Mouse (Mus musculus) midbrain, embryonic 13.5 days (tissue): ENCODE results near the gene Corin. TPM values are rescaled to one million over a fixed set of nuclear protein-coding genes. Genes with fewer than 3 reads are reported as not detected.

Experiments used
- ATAC-seq: fragments of 200-750 bp; cut with Nextera tagmentation; 2 replicates; pipeline ENCODE4 v1.8.0; 2017; ENCODE audit warnings: mild to moderate bottlenecking, moderate TSS enrichment, moderate library complexity
- H3K27ac ChIP-seq: fragments of 300-500 bp; sonication (generic); 2 replicates; pipeline ENCODE4 v1.5.1; 2015; ENCODE audit warnings: inconsistent platforms, mild to moderate bottlenecking, moderate library complexity
- H3K27me3 ChIP-seq: fragments of 300-500 bp; sonication (generic); 2 replicates; pipeline ENCODE4 v1.6.1; 2015; ENCODE audit warnings: mild to moderate bottlenecking, inconsistent platforms
- H3K36me3 ChIP-seq: fragments of 300-500 bp; sonication (generic); 2 replicates; pipeline ENCODE4 v1.6.1; 2015; ENCODE audit warnings: mild to moderate bottlenecking, inconsistent platforms
- H3K4me1 ChIP-seq: fragments of 300-500 bp; sonication (generic); replicated peaks from 2 replicates; pipeline ENCODE4 v1.6.1; 2015; ENCODE audit warnings: inconsistent platforms
- H3K4me2 ChIP-seq: fragments of 300-500 bp; sonication (generic); replicated peaks from 2 replicates; pipeline ENCODE4 v1.6.1; 2015; ENCODE audit warnings: moderate library complexity, mild to moderate bottlenecking, inconsistent platforms
- H3K4me3 ChIP-seq: fragments of 300-500 bp; sonication (generic); replicated peaks from 2 replicates; pipeline ENCODE4 v1.5.1; 2015; ENCODE audit warnings: mild to moderate bottlenecking, inconsistent platforms
- H3K9ac ChIP-seq: fragments of 300-500 bp; sonication (generic); replicated peaks from 2 replicates; pipeline ENCODE4 v1.6.1; 2015; ENCODE audit warnings: mild to moderate bottlenecking, inconsistent platforms
- H3K9me3 ChIP-seq: fragments of 300-500 bp; sonication (generic); 2 replicates; pipeline ENCODE4 v1.6.1; 2016; ENCODE audit warnings: mild to moderate bottlenecking, inconsistent platforms
- WGBS: fragments of 180-500 bp; shearing (Covaris S2); methylation state at CpG from one replicate; pipeline ENCODE4 v1.1.7; 2015; 5-methylcytosine and 5-hydroxymethylcytosine counted together
- polyA plus RNA-seq: library from polyadenylated mRNA; unstranded; fragments of >200 nt; fragmentation: Nextera tagmentation; extraction: Ambion mirVana; gene quantifications from 2 replicates; pipeline ENCODE4 v1.2.1, GENCODE M21; 2015

Gene Corin
- polyA plus RNA-seq = 1.7 and 4.1 TPM in 2 replicates

GRCm38 (mm10) chr5:72503531-72504523 lies at the start of gene Corin:
TSS of gene Corin (minus strand) at chr5:72504473.
- no peaks in the 10 kb centered on the region for H3K36me3 ChIP-seq
- peak; percentile 49; the same call in 1 of the 2 replicates for ATAC-seq
- H3K9ac ChIP-seq = 0 out of 2 replicates have a peak within 1 kb of the TSS, but pooled peaks have one; percentile 37
- H3K27ac ChIP-seq = no peak within 1 kb of the TSS
- peaks cover 41% of the 10 kb centered on the region for H3K27me3 ChIP-seq
- H3K9me3 ChIP-seq = no peaks in the 10 kb centered on the region
- peak within 1 kb of the TSS; percentile 62 for H3K4me2 ChIP-seq
- peak within 1 kb of the TSS; percentile 40 for H3K4me3 ChIP-seq
- peaks cover 14% of the 10 kb centered on the region for H3K4me1 ChIP-seq
- WGBS = 2% methylated on average over 64 of the region's 64 CpGs

GRCm38 (mm10) chr5:72551209-72551608 lies 46.9 kb upstream of the Corin start:
- 94% methylated on average over 3 of the region's 3 CpGs for WGBS
- no peak for ATAC-seq
- H3K27ac ChIP-seq = no peak overlapping the region
- H3K27me3 ChIP-seq = no peaks in the 10 kb centered on the region
- peaks cover 18% of the 10 kb centered on the region for H3K36me3 ChIP-seq
- H3K9ac ChIP-seq = no peak overlapping the region
- no peaks in the 10 kb centered on the region for H3K9me3 ChIP-seq
- no peaks in the 10 kb centered on the region for H3K4me1 ChIP-seq
- H3K4me3 ChIP-seq = no peak overlapping the region
- H3K4me2 ChIP-seq = no peak overlapping the region

- no peak overlapping the region for H3K27ac ChIP-seq
- H3K4me1 ChIP-seq = no peaks in the 10 kb centered on the region
- H3K4me2 ChIP-seq = no peak overlapping the region
- no peak overlapping the region for H3K9ac ChIP-seq
- WGBS = 95% methylated on average over 3 of the region's 3 CpGs
- H3K4me3 ChIP-seq = no peak overlapping the region
- H3K9me3 ChIP-seq = no peaks in the 10 kb centered on the region
- peaks cover 38% of the 10 kb centered on the region for H3K36me3 ChIP-seq
- ATAC-seq = no peak
- H3K27me3 ChIP-seq = no peaks in the 10 kb centered on the region
Measured at GRCm38 (mm10) chr5:72528896-72529295, 24.6 kb upstream of the Corin start.

- H3K4me3 ChIP-seq = no peak overlapping the region
- no peak overlapping the region for H3K27ac ChIP-seq
- H3K4me2 ChIP-seq = no peak overlapping the region
- no peaks in the 10 kb centered on the region for H3K27me3 ChIP-seq
- 90% methylated on average over 5 of the region's 5 CpGs for WGBS
- H3K36me3 ChIP-seq = peaks cover 36% of the 10 kb centered on the region
- no peak overlapping the region for H3K9ac ChIP-seq
- no peaks in the 10 kb centered on the region for H3K9me3 ChIP-seq
- ATAC-seq = no peak
- no peaks in the 10 kb centered on the region for H3K4me1 ChIP-seq
Measured at GRCm38 (mm10) chr5:72513808-72514207, 9.5 kb upstream of the Corin start.

GRCm38 (mm10) chr5:72505740-72506139 lies 1.5 kb upstream of the Corin start:
- H3K4me1 ChIP-seq = peaks cover 14% of the 10 kb centered on the region
- H3K9me3 ChIP-seq = no peaks in the 10 kb centered on the region
- no peak overlapping the region for H3K4me3 ChIP-seq
- 76% methylated on average over 5 of the region's 5 CpGs for WGBS
- no peak overlapping the region for H3K27ac ChIP-seq
- H3K4me2 ChIP-seq = no peak overlapping the region
- no peaks in the 10 kb centered on the region for H3K36me3 ChIP-seq
- H3K27me3 ChIP-seq = peaks cover 41% of the 10 kb centered on the region
- H3K9ac ChIP-seq = no peak overlapping the region
- ATAC-seq = peak; percentile 55; the same call in 1 of the 2 replicates

- ATAC-seq = no peak
- H3K4me3 ChIP-seq = no peak overlapping the region
- H3K36me3 ChIP-seq = no peaks in the 10 kb centered on the region
- WGBS = 71% methylated on average over 8 of the region's 8 CpGs
- H3K4me1 ChIP-seq = peaks cover 14% of the 10 kb centered on the region
- H3K9me3 ChIP-seq = no peaks in the 10 kb centered on the region
- peaks cover 41% of the 10 kb centered on the region for H3K27me3 ChIP-seq
- no peak overlapping the region for H3K4me2 ChIP-seq
- no peak overlapping the region for H3K27ac ChIP-seq
- no peak overlapping the region for H3K9ac ChIP-seq
Measured at GRCm38 (mm10) chr5:72502778-72503177, 1.5 kb downstream of the Corin start.

GRCm38 (mm10) chr5:72501763-72502162 lies 2.5 kb downstream of the Corin start:
- no peak overlapping the region for H3K9ac ChIP-seq
- H3K4me1 ChIP-seq = peaks cover 14% of the 10 kb centered on the region
- peaks cover 41% of the 10 kb centered on the region for H3K27me3 ChIP-seq
- ATAC-seq = no peak
- no peak overlapping the region for H3K4me3 ChIP-seq
- no peak overlapping the region for H3K27ac ChIP-seq
- WGBS = 71% methylated on average over 3 of the region's 3 CpGs
- H3K36me3 ChIP-seq = no peaks in the 10 kb centered on the region
- no peaks in the 10 kb centered on the region for H3K9me3 ChIP-seq
- no peak overlapping the region for H3K4me2 ChIP-seq

- no peak overlapping the region for H3K4me2 ChIP-seq
- 72% methylated on average over 10 of the region's 10 CpGs for WGBS
Measured at GRCm38 (mm10) chr5:72498271-72498670, 6.0 kb downstream of the Corin start.

GRCm38 (mm10) chr5:72496756-72497155 lies 7.5 kb downstream of the Corin start:
- ATAC-seq = no peak
- no peak overlapping the region for H3K4me2 ChIP-seq
- H3K9ac ChIP-seq = no peak overlapping the region
- 94% methylated on average over 4 of the region's 4 CpGs for WGBS
- no peaks in the 10 kb centered on the region for H3K9me3 ChIP-seq
- no peak overlapping the region for H3K27ac ChIP-seq
- H3K27me3 ChIP-seq = no peaks in the 10 kb centered on the region
- H3K36me3 ChIP-seq = no peaks in the 10 kb centered on the region
- no peaks in the 10 kb centered on the region for H3K4me1 ChIP-seq
- no peak overlapping the region for H3K4me3 ChIP-seq

More at GRCm38 (mm10) chr5:72498271-72498670, 6.0 kb downstream of the Corin start:
- no peak overlapping the region for H3K27ac ChIP-seq
- no peaks in the 10 kb centered on the region for H3K36me3 ChIP-seq
- H3K4me1 ChIP-seq = peaks cover under 1% of the 10 kb centered on the region
- H3K9me3 ChIP-seq = no peaks in the 10 kb centered on the region
- ATAC-seq = no peak
- H3K27me3 ChIP-seq = peaks cover 15% of the 10 kb centered on the region
- H3K4me3 ChIP-seq = no peak overlapping the region
- H3K9ac ChIP-seq = no peak overlapping the region

- H3K9ac ChIP-seq = no peak overlapping the region
- WGBS = 85% methylated on average over 7 of the region's 7 CpGs
- no peaks in the 10 kb centered on the region for H3K36me3 ChIP-seq
- H3K4me2 ChIP-seq = no peak overlapping the region
- ATAC-seq = no peak
- no peak overlapping the region for H3K4me3 ChIP-seq
- H3K27ac ChIP-seq = no peak overlapping the region
- no peaks in the 10 kb centered on the region for H3K9me3 ChIP-seq
- H3K27me3 ChIP-seq = no peaks in the 10 kb centered on the region
- H3K4me1 ChIP-seq = no peaks in the 10 kb centered on the region
Measured at GRCm38 (mm10) chr5:72493906-72494305, 10.4 kb downstream of the Corin start.

GRCm38 (mm10) chr5:72491232-72491631 lies 13.0 kb downstream of the Corin start:
- 66% methylated on average over 2 of the region's 2 CpGs for WGBS

GRCm38 (mm10) chr5:72480456-72480855 lies 23.8 kb downstream of the Corin start:
- H3K4me1 ChIP-seq = no peaks in the 10 kb centered on the region
- H3K4me3 ChIP-seq = no peak overlapping the region
- H3K9me3 ChIP-seq = no peaks in the 10 kb centered on the region
- H3K4me2 ChIP-seq = no peak overlapping the region
- H3K9ac ChIP-seq = no peak overlapping the region
- no peak overlapping the region for H3K27ac ChIP-seq
- no peak for ATAC-seq
- no peaks in the 10 kb centered on the region for H3K27me3 ChIP-seq
- H3K36me3 ChIP-seq = no peaks in the 10 kb centered on the region
- WGBS = 29% methylated on average over 7 of the region's 7 CpGs

More at GRCm38 (mm10) chr5:72491232-72491631, 13.0 kb downstream of the Corin start:
- no peak overlapping the region for H3K4me3 ChIP-seq
- H3K9me3 ChIP-seq = no peaks in the 10 kb centered on the region
- H3K9ac ChIP-seq = no peak overlapping the region
- no peak overlapping the region for H3K27ac ChIP-seq
- H3K4me2 ChIP-seq = no peak overlapping the region
- H3K36me3 ChIP-seq = no peaks in the 10 kb centered on the region
- ATAC-seq = no peak
- no peaks in the 10 kb centered on the region for H3K4me1 ChIP-seq
- no peaks in the 10 kb centered on the region for H3K27me3 ChIP-seq
